Mouse (Mus musculus) frontal cortex, postnatal 36 days (tissue): ENCODE data around the gene Ets1.

Experiments used
- DNase-seq, 2 experiments: peaks; one replicate each; pipeline ENCODE4 v3.0.0; 2022; ENCODE audit warnings: low spot score in 2 of 2

The Ets1 gene

GRCm38 (mm10) chr9:32730001-32730655, 94.1 kb downstream of the Ets1 start:
- DNase-seq = no peak

GRCm38 (mm10) chr9:32730656-32731590, 94.9 kb downstream of the Ets1 start:
- DNase-seq = no peak

GRCm38 (mm10) chr9:32731787-32732186, 95.8 kb downstream of the Ets1 start:
- DNase-seq = no peak

- DNase-seq = no peak
Observed at GRCm38 (mm10) chr9:32735071-32735470, 99.0 kb downstream of the Ets1 start.

GRCm38 (mm10) chr9:32736051-32736450, 100.0 kb downstream of the Ets1 start:
- DNase-seq = peak in 1 of 2 experiments; percentile 36

GRCm38 (mm10) chr9:32739988-32740387, 104.0 kb downstream of the Ets1 start:
- no peak for DNase-seq

- peak in 1 of 2 experiments; percentile 13 for DNase-seq
Observed at GRCm38 (mm10) chr9:32740751-32741387, 104.8 kb downstream of the Ets1 start.

- DNase-seq = no peak
Observed at GRCm38 (mm10) chr9:32741681-32742080, 105.7 kb downstream of the Ets1 start.

- DNase-seq = no peak
Observed at GRCm38 (mm10) chr9:32743157-32743556, 107.1 kb downstream of the Ets1 start.

- no peak for DNase-seq
Observed at GRCm38 (mm10) chr9:32743642-32744161, 107.7 kb downstream of the Ets1 start.

- DNase-seq = no peak
Observed at GRCm38 (mm10) chr9:32744288-32744687, 108.3 kb downstream of the Ets1 start.

GRCm38 (mm10) chr9:32745079-32745763, 109.2 kb downstream of the Ets1 start:
- DNase-seq = no peak

GRCm38 (mm10) chr9:32745998-32746397, 110.0 kb downstream of the Ets1 start:
- no peak for DNase-seq

GRCm38 (mm10) chr9:32746615-32747014, 110.6 kb downstream of the Ets1 start:
- DNase-seq = no peak

GRCm38 (mm10) chr9:32747624-32748023, 111.6 kb downstream of the Ets1 start:
- no peak for DNase-seq

- DNase-seq = peak in 1 of 2 experiments; percentile 17
Observed at GRCm38 (mm10) chr9:32748552-32748951, 112.5 kb downstream of the Ets1 start.

- no peak for DNase-seq
Observed at GRCm38 (mm10) chr9:32749721-32750480, 113.9 kb downstream of the Ets1 start.

GRCm38 (mm10) chr9:32752602-32753001, 116.6 kb downstream of the Ets1 start:
- DNase-seq = no peak

GRCm38 (mm10) chr9:32754311-32754710, 118.3 kb downstream of the Ets1 start:
- DNase-seq = no peak

GRCm38 (mm10) chr9:32756002-32756401, 120.0 kb downstream of the Ets1 start:
- no peak for DNase-seq
